Mouse (Mus musculus) G1E (cell line): ENCODE data around the gene Dph3.

ENCODE experiments used
- CTCF ChIP-seq: IDR thresholded peaks from 2 replicates; pipeline ENCODE4 v1.5.1; 2012; ENCODE audit warnings: low read depth, low read length, inconsistent platforms, mixed read lengths
- POLR2AphosphoS5 ChIP-seq: IDR thresholded peaks from 2 replicates; pipeline ENCODE4 v1.6.1; 2012; ENCODE audit warnings: low read depth, low read length, inconsistent platforms; ENCODE audit not compliant: insufficient replicate concordance
- TAL1 ChIP-seq: conservative IDR thresholded peaks from 2 replicates; pipeline ENCODE4 v1.6.1; 2012; ENCODE audit warnings: low read depth, low read length, inconsistent platforms, mixed read lengths

DNA sequence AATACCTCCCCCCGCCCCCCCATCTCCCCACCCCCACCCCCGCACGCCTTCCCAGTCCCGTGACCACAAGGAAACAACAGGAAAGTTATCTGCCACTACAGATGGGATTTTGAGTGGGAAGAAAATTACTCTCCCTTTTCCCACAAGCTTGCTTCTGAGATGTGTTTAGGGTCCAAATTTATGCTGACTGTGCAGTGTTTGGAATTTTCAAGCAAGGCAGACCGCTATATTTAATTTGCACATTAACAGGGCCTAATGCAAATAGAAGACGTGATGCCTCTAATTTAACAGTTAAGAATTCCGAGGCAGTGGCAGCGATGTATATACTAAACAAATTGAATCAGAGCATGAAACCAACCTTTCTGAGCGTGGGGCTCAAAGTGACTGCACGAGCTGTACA is 30.7 kb downstream of the Dph3 start:
- no peak for TF ChIP-seq CTCF
- no peak for TF ChIP-seq TAL1
- no peak for TF ChIP-seq POLR2AphosphoS5
